Mouse (Mus musculus) thymus, adult 2 months (tissue): ENCODE data around the gene Fam126a.

ENCODE experiments used
- CTCF ChIP-seq: fragments of 200-500 bp; IDR thresholded peaks from 2 replicates; pipeline ENCODE4 v1.5.1; 2012; ENCODE audit warnings: mild to moderate bottlenecking, control low read depth, low read length, moderate library complexity, borderline replicate concordance; ENCODE audit not compliant: control insufficient read depth, poor library complexity, insufficient read depth; ENCODE audit errors: extremely low read depth
- POLR2A ChIP-seq: fragments of 200-500 bp; IDR thresholded peaks from 2 replicates; pipeline ENCODE4 v1.6.1; 2012; ENCODE audit warnings: mild to moderate bottlenecking, low read length, control low read depth, moderate library complexity; ENCODE audit not compliant: control insufficient read depth, poor library complexity, insufficient read depth; ENCODE audit errors: extremely low read depth

- no peak for TF ChIP-seq CTCF
- no peak for TF ChIP-seq POLR2A
These were observed 7.7 kb upstream of the Fam126a start for GRCm38 (mm10) chr5:24038190-24038589.
